Mouse (Mus musculus) testis, adult 2 months (tissue): ENCODE results near the gene Emc8. TPM values are rescaled to one million over a fixed set of nuclear protein-coding genes. Genes with fewer than 3 reads are reported as not detected.
A peak's percentile ranks its signal among the peaks of the same experiment; 100 is the strongest.

Source experiments
- H3K27ac ChIP-seq: fragments of 200-500 bp; 2 replicates; pipeline ENCODE4 v1.5.1; 2012; ENCODE audit warnings: low read depth, low read length; ENCODE audit not compliant: control insufficient read depth, insufficient read depth
- H3K27me3 ChIP-seq: fragments of 200-500 bp; 2 replicates; pipeline ENCODE4 v1.6.1; 2012; ENCODE audit warnings: mild to moderate bottlenecking, low read length, moderate library complexity; ENCODE audit not compliant: control insufficient read depth, insufficient read depth
- H3K36me3 ChIP-seq: fragments of 200-500 bp; 2 replicates; pipeline ENCODE4 v1.6.1; 2012; ENCODE audit warnings: mild to moderate bottlenecking, low read length; ENCODE audit not compliant: control insufficient read depth, insufficient read depth
- H3K4me1 ChIP-seq: fragments of 200-500 bp; 2 replicates; pipeline ENCODE4 v1.6.1; 2012; ENCODE audit warnings: low read length; ENCODE audit not compliant: control insufficient read depth, insufficient read depth
- H3K4me3 ChIP-seq: fragments of 200-500 bp; 2 replicates; pipeline ENCODE4 v1.5.1; 2012; ENCODE audit warnings: low read depth, mild to moderate bottlenecking, low read length, moderate library complexity, mixed read lengths; ENCODE audit not compliant: control insufficient read depth
- CTCF ChIP-seq: fragments of 200-500 bp; IDR thresholded peaks from 2 replicates; pipeline ENCODE4 v1.5.1; 2012; ENCODE audit warnings: low read depth, mild to moderate bottlenecking, inconsistent platforms, low read length, moderate library complexity; ENCODE audit not compliant: control insufficient read depth, insufficient read depth, insufficient replicate concordance
- POLR2A ChIP-seq: fragments of 200-500 bp; IDR thresholded peaks from 2 replicates; pipeline ENCODE4 v1.6.1; 2012; ENCODE audit warnings: low read depth, mild to moderate bottlenecking, inconsistent platforms, low read length, moderate library complexity; ENCODE audit not compliant: control insufficient read depth
- polyA plus RNA-seq: library from polyadenylated mRNA; depleted of rRNA; stranded (reverse); fragments of >200 nt; gene quantifications from 2 replicates; pipeline ENCODE4 v1.2.3, GENCODE M21; 2012; rRNA removed

Emc8 gene
- polyA plus RNA-seq, 1 experiment: 29.4 TPM

DNA sequence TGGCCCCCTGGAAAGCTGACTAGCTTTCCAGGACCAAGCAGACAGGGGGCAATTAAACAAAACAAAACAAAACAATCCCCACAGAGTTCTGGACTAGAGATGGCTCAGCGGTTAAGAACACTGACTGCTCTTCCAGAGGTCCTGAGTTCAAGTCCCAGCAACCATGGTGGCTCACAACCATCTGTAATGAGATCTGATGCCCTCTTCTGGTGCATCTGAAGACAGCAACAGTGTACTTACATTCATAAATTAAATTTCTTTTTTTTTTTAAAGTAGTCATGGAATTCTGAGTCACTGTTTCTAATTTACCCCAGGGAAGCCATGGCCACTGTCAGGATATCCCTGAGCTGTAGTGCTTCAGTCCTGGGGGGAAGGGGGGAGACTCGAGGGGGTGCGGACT, 53.9 kb downstream of the Emc8 start:
- TF ChIP-seq POLR2A: no peak
- TF ChIP-seq CTCF: no peak
- Histone ChIP-seq H3K27ac (no peak overlapping the region), H3K4me1 (peaks cover 2% of the 10 kb centered on the region; the same call in 1 of the 2 replicates), H3K36me3 (no peaks in the 10 kb centered on the region), H3K4me3 (no peak overlapping the region), H3K27me3 (no peaks in the 10 kb centered on the region)

DNA sequence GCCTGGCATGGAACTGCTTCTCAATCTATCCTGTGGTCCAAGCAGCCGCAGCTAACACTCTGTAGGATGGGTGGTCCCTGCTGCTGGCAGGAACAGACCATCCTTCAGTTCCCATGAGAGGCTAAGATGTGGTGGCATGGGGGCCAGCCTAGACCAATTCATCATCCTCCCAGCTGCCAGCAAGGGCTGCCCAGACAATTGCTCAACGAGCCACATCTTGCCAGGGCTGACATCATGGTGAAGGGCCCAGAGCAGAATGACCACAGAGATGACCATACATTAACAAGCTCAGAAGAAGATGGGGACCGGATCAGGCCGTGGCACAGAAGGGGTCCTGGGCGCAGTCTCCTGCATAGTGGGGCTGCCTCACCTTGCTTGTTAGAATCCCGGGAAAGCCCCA, 57.5 kb downstream of the Emc8 start:
- H3K4me3 ChIP-seq: no peak overlapping the region
- no peak for TF ChIP-seq CTCF
- no peak overlapping the region for H3K27ac ChIP-seq
- H3K4me1 ChIP-seq: peaks cover 7% of the 10 kb centered on the region
- H3K27me3 ChIP-seq: no peaks in the 10 kb centered on the region
- H3K36me3 ChIP-seq: no peaks in the 10 kb centered on the region

DNA sequence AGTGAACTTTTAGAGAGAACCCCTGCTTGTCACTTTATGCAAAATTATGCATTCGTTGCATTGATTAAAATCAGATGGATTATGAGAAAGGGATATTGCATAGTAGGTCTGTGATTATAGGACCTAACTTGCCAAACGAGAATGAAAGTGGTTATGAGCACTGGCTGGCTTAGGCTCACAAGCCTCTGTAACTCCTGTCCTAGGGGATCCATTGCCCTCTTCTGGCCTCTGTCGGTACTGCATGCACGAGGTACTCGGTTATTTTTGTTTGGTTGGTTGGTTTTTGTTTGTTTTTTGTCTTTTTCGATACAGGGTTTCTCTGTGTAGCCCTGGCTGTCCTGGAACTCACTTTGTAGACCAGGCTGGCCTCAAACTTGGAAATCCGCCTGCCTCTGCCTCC, 60.5 kb downstream of the Emc8 start:
- Histone ChIP-seq H3K36me3 (no peaks in the 10 kb centered on the region), H3K4me1 (peaks cover 7% of the 10 kb centered on the region), H3K27me3 (no peaks in the 10 kb centered on the region), H3K27ac (no peak overlapping the region), H3K4me3 (no peak overlapping the region)
- TF ChIP-seq POLR2A (no peak), CTCF (peak; percentile 73; the same call in 1 of the 2 replicates)

DNA sequence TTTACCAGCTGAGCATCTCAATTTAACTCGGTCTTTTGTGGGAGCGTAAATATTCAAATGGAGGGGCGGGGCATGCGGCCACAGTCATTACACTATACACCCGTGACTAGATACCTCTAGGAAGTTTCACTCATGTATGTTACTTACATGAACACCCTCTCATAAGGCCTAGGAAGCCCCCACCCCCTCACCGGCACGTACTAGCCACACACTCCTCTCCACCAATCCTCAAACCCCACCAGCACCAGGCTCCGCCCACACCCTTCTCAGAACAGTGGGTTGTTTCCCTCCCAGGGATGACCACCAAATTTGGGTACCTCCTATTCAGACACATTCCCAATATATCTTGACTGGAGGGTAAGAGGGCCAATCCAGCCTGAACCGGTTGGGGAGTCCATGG, 60.9 kb downstream of the Emc8 start:
- TF ChIP-seq CTCF (no peak), POLR2A (no peak)
- Histone ChIP-seq H3K36me3 (no peaks in the 10 kb centered on the region), H3K4me1 (peaks cover 7% of the 10 kb centered on the region), H3K4me3 (no peak overlapping the region), H3K27ac (no peak overlapping the region), H3K27me3 (no peaks in the 10 kb centered on the region)

Other genes with a start within 250 kb of the Emc8 start
- 26.9 and 32.1 TPM in 2 replicates for gene Gins2, start 79.3 kb downstream of the Emc8 start, polyA plus RNA-seq
- 10.4 and 10.9 TPM in 2 replicates for gene 1190005I06Rik, start 20.9 kb downstream of the Emc8 start, polyA plus RNA-seq
- 0.57 and 0.59 TPM in 2 replicates for gene Gm27021, start 494 bp downstream of the Emc8 start, polyA plus RNA-seq
- 803 and 957 TPM in 2 replicates for gene Cox4i1, start 351 bp downstream of the Emc8 start, polyA plus RNA-seq
- 2.9 and 3.4 TPM in 2 replicates for gene Irf8, start 67.8 kb upstream of the Emc8 start, polyA plus RNA-seq